Comparison of ENCODE assay signal across 20 mouse cellular contexts in genomic region chr19:22729846-22730245, GRCm38 (mm10).
DNase-seq lines count a peak whose midpoint lies in the region; ATAC-seq and TF ChIP-seq lines count a peak whose summit lies in the region.
"Had no signal": no experiment of that assay in that cellular context is flagged by ENCODE, and none has a peak within 500 bp of the region (broad histone marks: within the 10 kb centered on the region; RNA-seq: fewer than 3 reads in every experiment).

No protein-coding gene starts in this region.

- H3K36me3 ChIP-seq in heart, embryonic 11.5 days (ENCODE audit: control insufficient read depth, insufficient read depth, low read length): no peaks in the 10 kb centered on the region
- H3K36me3 ChIP-seq in kidney, postnatal 0 days (ENCODE audit: insufficient read depth, low read length): no peaks in the 10 kb centered on the region
- H3K36me3 ChIP-seq in kidney, embryonic 14.5 days (ENCODE audit: control insufficient read depth, insufficient read depth, low read length): no peaks in the 10 kb centered on the region
- H3K36me3 ChIP-seq in neural tube, embryonic 13.5 days: no peaks in the 10 kb centered on the region
- H3K36me3 ChIP-seq in neural tube, embryonic 15.5 days: no peaks in the 10 kb centered on the region
- H3K36me3 ChIP-seq: heart, embryonic 10.5 days; liver, embryonic 12.5 days; stomach, embryonic 15.5 days had no signal

- no peak overlapping the region for H3K9ac ChIP-seq in heart, embryonic 11.5 days (ENCODE audit: low read depth, low read length)
- H3K9ac ChIP-seq in kidney, postnatal 0 days (ENCODE audit: low read depth, low read length): no peak overlapping the region
- H3K9ac ChIP-seq in kidney, embryonic 14.5 days (ENCODE audit: low read depth, low read length): no peak overlapping the region
- H3K9ac ChIP-seq in neural tube, embryonic 13.5 days: no peak overlapping the region
- H3K9ac ChIP-seq in neural tube, embryonic 15.5 days (replicated peaks): no peak overlapping the region
- H3K9ac ChIP-seq: liver, embryonic 12.5 days; stomach, embryonic 15.5 days had no signal

- TF ChIP-seq CTCF in kidney, postnatal 0 days (IDR thresholded peaks at IDR 0.05; ENCODE audit: low read depth): no peak

- H3K27me3 ChIP-seq in heart, embryonic 11.5 days (ENCODE audit: control insufficient read depth, insufficient read depth, low read length): no peaks in the 10 kb centered on the region
- no peaks in the 10 kb centered on the region for H3K27me3 ChIP-seq in kidney, postnatal 0 days (ENCODE audit: insufficient read depth, low read length)
- no peaks in the 10 kb centered on the region for H3K27me3 ChIP-seq in kidney, embryonic 14.5 days (ENCODE audit: control insufficient read depth, insufficient read depth, low read length)
- H3K27me3 ChIP-seq in neural tube, embryonic 13.5 days: no peaks in the 10 kb centered on the region
- no peaks in the 10 kb centered on the region for H3K27me3 ChIP-seq in neural tube, embryonic 15.5 days (replicated peaks)
- H3K27me3 ChIP-seq: liver, embryonic 12.5 days; megakaryocyte, embryonic 14.5 days; stomach, embryonic 15.5 days had no signal

- whole genome bisulfite sequencing in heart, embryonic 11.5 days (ENCODE audit: insufficient replicate concordance): 81% methylated on average over 2 of the region's 2 CpGs
- 73% methylated on average over 2 of the region's 2 CpGs for WGBS in kidney, postnatal 0 days
- WGBS in kidney, embryonic 14.5 days: 63% methylated on average over 2 of the region's 2 CpGs
- 47% methylated on average over 2 of the region's 2 CpGs for WGBS in neural tube, embryonic 13.5 days
- 40% methylated on average over 2 of the region's 2 CpGs for WGBS in neural tube, embryonic 15.5 days

- H3K4me1 ChIP-seq in heart, embryonic 11.5 days (ENCODE audit: control insufficient read depth, insufficient read depth, low read length): no peaks in the 10 kb centered on the region
- no peaks in the 10 kb centered on the region for H3K4me1 ChIP-seq in kidney, postnatal 0 days (replicated peaks; ENCODE audit: insufficient read depth, low read length)
- H3K4me1 ChIP-seq in kidney, embryonic 14.5 days (ENCODE audit: control insufficient read depth, insufficient read depth, low read length): no peaks in the 10 kb centered on the region
- H3K4me1 ChIP-seq in neural tube, embryonic 13.5 days (replicated peaks): peaks cover 33% of the 10 kb centered on the region
- H3K4me1 ChIP-seq in neural tube, embryonic 15.5 days: peaks cover 13% of the 10 kb centered on the region
- H3K4me1 ChIP-seq: heart, embryonic 10.5 days; liver, embryonic 12.5 days; megakaryocyte, embryonic 14.5 days; stomach, embryonic 15.5 days had no signal

- H3K27ac ChIP-seq in heart, embryonic 11.5 days (ENCODE audit: low read depth, low read length): no peak overlapping the region
- H3K27ac ChIP-seq in kidney, postnatal 0 days: no peak overlapping the region
- no peak overlapping the region for H3K27ac ChIP-seq in kidney, embryonic 14.5 days (ENCODE audit: low read depth, low read length)
- H3K27ac ChIP-seq in neural tube, embryonic 13.5 days (replicated peaks): no peak overlapping the region
- H3K27ac ChIP-seq in neural tube, embryonic 15.5 days (replicated peaks): 0 out of 2 replicates have a peak overlapping the region, but pooled peaks have one; percentile 13
- H3K27ac ChIP-seq: gastrocnemius, adult 2 months; heart, embryonic 10.5 days; left cerebral cortex, adult 2 months; liver, embryonic 12.5 days; stomach, embryonic 15.5 days had no signal

- intact Hi-C loops in heart, postnatal 10 days (cut with DNase I): no loop called here

- H3K4me2 ChIP-seq in heart, embryonic 11.5 days: no peak overlapping the region
- no peak overlapping the region for H3K4me2 ChIP-seq in kidney, postnatal 0 days (ENCODE audit: low read length)
- H3K4me2 ChIP-seq in kidney, embryonic 14.5 days (replicated peaks; ENCODE audit: low read depth, low read length): no peak overlapping the region
- H3K4me2 ChIP-seq in neural tube, embryonic 13.5 days: no peak overlapping the region
- no peak overlapping the region for H3K4me2 ChIP-seq in neural tube, embryonic 15.5 days
- H3K4me2 ChIP-seq: liver, embryonic 12.5 days; stomach, embryonic 15.5 days had no signal

- DNase-seq in heart, postnatal 10 days: peak; percentile 3 to 14
- DNase-seq in kidney, postnatal 0 days (ENCODE audit: low spot score): peak; percentile 8
- no peak for DNase-seq in neural tube, embryonic 10.5 days (ENCODE audit: extremely low spot score, low spot score)
- DNase-seq: adrenal gland, postnatal 36 days; B cell, adult 2 months; cerebellum, adult 8-10 months; embryo, embryonic 11 days; gastrocnemius, adult 2 months; lung, adult 2 months; right cerebral cortex, postnatal 25 days; thymus, adult 2 months had no signal

- no peak for ATAC-seq in heart, embryonic 11.5 days (replicated peaks; ENCODE audit: insufficient number of reproducible peaks, low FRiP score, low TSS enrichment)
- ATAC-seq in kidney, postnatal 0 days (replicated peaks; ENCODE audit: low FRiP score, low read depth): no peak
- no peak for ATAC-seq in kidney, embryonic 14.5 days (ENCODE audit: low FRiP score, low TSS enrichment)
- peak; percentile 36; the same call in 1 of the 2 replicates for ATAC-seq in neural tube, embryonic 13.5 days (ENCODE audit: low read depth)
- ATAC-seq in neural tube, embryonic 15.5 days (ENCODE audit: low FRiP score): 0 out of 2 replicates have a peak, but pooled peaks have one; percentile 47
- ATAC-seq: liver, embryonic 12.5 days had no signal

- H3K4me3 ChIP-seq in heart, embryonic 11.5 days (ENCODE audit: low read depth, low read length): no peak overlapping the region
- no peak overlapping the region for H3K4me3 ChIP-seq in kidney, postnatal 0 days (replicated peaks; ENCODE audit: low read depth, low read length)
- no peak overlapping the region for H3K4me3 ChIP-seq in kidney, embryonic 14.5 days (ENCODE audit: low read length)
- no peak overlapping the region for H3K4me3 ChIP-seq in neural tube, embryonic 13.5 days
- H3K4me3 ChIP-seq in neural tube, embryonic 15.5 days (replicated peaks): no peak overlapping the region
- H3K4me3 ChIP-seq: gastrocnemius, adult 2 months; heart, embryonic 10.5 days; left cerebral cortex, adult 2 months; liver, embryonic 12.5 days; megakaryocyte, embryonic 14.5 days; stomach, embryonic 15.5 days had no signal

- no peaks in the 10 kb centered on the region for H3K9me3 ChIP-seq in heart, embryonic 11.5 days (replicated peaks; ENCODE audit: control insufficient read depth, low read length)
- H3K9me3 ChIP-seq in kidney, postnatal 0 days (replicated peaks; ENCODE audit: low read length): no peaks in the 10 kb centered on the region
- no peaks in the 10 kb centered on the region for H3K9me3 ChIP-seq in kidney, embryonic 14.5 days (ENCODE audit: control insufficient read depth, low read length)
- H3K9me3 ChIP-seq in neural tube, embryonic 13.5 days: no peaks in the 10 kb centered on the region
- no peaks in the 10 kb centered on the region for H3K9me3 ChIP-seq in neural tube, embryonic 15.5 days (replicated peaks)
- H3K9me3 ChIP-seq: heart, embryonic 10.5 days; liver, embryonic 12.5 days; megakaryocyte, embryonic 14.5 days; stomach, embryonic 15.5 days had no signal

Comparison
In these comparisons a context has a peak if more than half of its experiments do, and no peak if none do; other contexts are left out.
1. ATAC-seq: peak in neural tube, embryonic 13.5 days (single experiment) and neural tube, embryonic 15.5 days (single experiment); none in heart, embryonic 11.5 days (single experiment), kidney, postnatal 0 days (single experiment) and kidney, embryonic 14.5 days (single experiment).